Mouse (Mus musculus): ENCODE data around the gene Prdx6b. TPM values are rescaled to one million over a fixed set of nuclear protein-coding genes. Genes with fewer than 3 reads are reported as not detected.
A peak's percentile ranks its signal among the peaks of the same experiment; 100 is the strongest.

The Prdx6b gene
- not detected for polyA plus RNA-seq (2017; shearing (Covaris generic))

- no peak for ATAC-seq
Observed at GRCm38 (mm10) chr2:80292172-80292571, at the start of gene Prdx6b. Gene Prdx6b, plus strand, starts transcription at chr2:80292472.

- no peak for ATAC-seq
Observed at GRCm38 (mm10) chr2:80247466-80247865, 44.8 kb upstream of the Prdx6b start.

GRCm38 (mm10) chr2:80247868-80248267 lies 44.4 kb upstream of the Prdx6b start:
- ATAC-seq: peak; percentile 47

- no peak for ATAC-seq
Observed at GRCm38 (mm10) chr2:80259888-80260672, 32.2 kb upstream of the Prdx6b start.

GRCm38 (mm10) chr2:80266894-80267293 lies 25.4 kb upstream of the Prdx6b start:
- peak; percentile 73 for ATAC-seq

- ATAC-seq: no peak
Observed at GRCm38 (mm10) chr2:80268053-80268452, 24.2 kb upstream of the Prdx6b start.

GRCm38 (mm10) chr2:80271431-80271830 lies 20.8 kb upstream of the Prdx6b start:
- ATAC-seq: no peak

- ATAC-seq: no peak
Observed at GRCm38 (mm10) chr2:80273038-80273437, 19.2 kb upstream of the Prdx6b start.

GRCm38 (mm10) chr2:80273763-80274162 lies 18.5 kb upstream of the Prdx6b start:
- ATAC-seq: no peak

GRCm38 (mm10) chr2:80275136-80275535 lies 17.1 kb upstream of the Prdx6b start:
- no peak for ATAC-seq

- no peak for ATAC-seq
Observed at GRCm38 (mm10) chr2:80282214-80282613, 10.1 kb upstream of the Prdx6b start.

- no peak for ATAC-seq
Observed at GRCm38 (mm10) chr2:80286397-80286796, 5.9 kb upstream of the Prdx6b start.

- no peak for ATAC-seq
Observed at GRCm38 (mm10) chr2:80298334-80298733, 6.1 kb downstream of the Prdx6b start.

- no peak for ATAC-seq
Observed at GRCm38 (mm10) chr2:80300806-80301205, 8.5 kb downstream of the Prdx6b start.

- ATAC-seq: no peak
Observed at GRCm38 (mm10) chr2:80303957-80304356, 11.7 kb downstream of the Prdx6b start.

GRCm38 (mm10) chr2:80307701-80308100 lies 15.4 kb downstream of the Prdx6b start:
- no peak for ATAC-seq

GRCm38 (mm10) chr2:80309775-80310174 lies 17.5 kb downstream of the Prdx6b start:
- no peak for ATAC-seq

GRCm38 (mm10) chr2:80310772-80311171 lies 18.5 kb downstream of the Prdx6b start:
- no peak for ATAC-seq

- no peak for ATAC-seq
Observed at GRCm38 (mm10) chr2:80311350-80311749, 19.1 kb downstream of the Prdx6b start.

GRCm38 (mm10) chr2:80314201-80314600 lies 21.9 kb downstream of the Prdx6b start:
- ATAC-seq: no peak

GRCm38 (mm10) chr2:80314854-80315241 lies 22.6 kb downstream of the Prdx6b start:
- ATAC-seq: peak; percentile 22

GRCm38 (mm10) chr2:80315242-80316161 lies 23.2 kb downstream of the Prdx6b start, which contains the start of gene Dnajc10:
Gene Dnajc10, plus strand, starts transcription at chr2:80315466.
- ATAC-seq: peak; percentile 91

GRCm38 (mm10) chr2:80322878-80323277 lies 30.6 kb downstream of the Prdx6b start:
- no peak for ATAC-seq

Data from CD4-positive, CD25-positive, alpha-beta regulatory T cell, adult 4 months (primary cell).